Comparison of ENCODE assay signal across 13 mouse cellular contexts in the genomic region with DNA sequence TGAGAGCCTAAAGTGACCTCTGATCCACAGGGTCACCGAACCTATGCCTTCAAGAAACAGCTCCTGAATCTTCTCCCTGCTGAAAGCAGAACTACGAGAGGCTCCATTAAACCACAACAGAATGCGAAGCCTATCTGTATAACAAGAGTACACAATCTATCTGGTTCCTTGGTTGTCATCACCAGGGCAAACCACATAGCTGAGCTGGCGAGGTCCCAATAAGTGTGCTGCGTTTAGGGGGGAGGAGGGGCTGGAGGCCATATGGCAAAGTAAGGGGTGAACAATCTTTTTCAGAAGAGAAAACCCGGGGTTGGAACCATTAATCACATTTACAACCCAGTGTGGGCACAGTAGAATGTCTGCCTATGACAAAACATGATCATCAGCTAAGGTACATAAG.
"Had no signal": no experiment of that assay in that cellular context is flagged by ENCODE, and none has a peak within 500 bp of the region (broad histone marks: within the 10 kb centered on the region; RNA-seq: fewer than 3 reads in every experiment).

No protein-coding gene starts in this region.

- H3K27me3 ChIP-seq: limb, embryonic 13.5 days; midbrain, embryonic 12.5 days; neural tube, embryonic 15.5 days had no signal

- H3K4me1 ChIP-seq: midbrain, embryonic 12.5 days; neural tube, embryonic 15.5 days had no signal

- H3K9me3 ChIP-seq: limb, embryonic 13.5 days; midbrain, embryonic 12.5 days; neural tube, embryonic 15.5 days had no signal

- H3K9ac ChIP-seq: limb, embryonic 13.5 days; liver, embryonic 14.5 days; midbrain, embryonic 12.5 days; neural tube, embryonic 15.5 days had no signal

- H3K4me2 ChIP-seq: limb, embryonic 13.5 days; midbrain, embryonic 12.5 days; neural tube, embryonic 15.5 days had no signal

- H3K4me3 ChIP-seq: left cerebral cortex, adult 2 months; limb, embryonic 13.5 days; midbrain, embryonic 12.5 days; myocyte; neural tube, embryonic 15.5 days had no signal

- H3K27ac ChIP-seq: left cerebral cortex, adult 2 months; limb, embryonic 13.5 days; liver, embryonic 14.5 days; midbrain, embryonic 12.5 days; neural tube, embryonic 15.5 days had no signal

- DNase-seq: kidney, postnatal 10 days; lung, adult 18-20 months; lung, postnatal 4 days; right cerebral cortex, adult 18-20 months; right cerebral cortex, postnatal 25 days; thymus, postnatal 36 days had no signal

- H3K36me3 ChIP-seq: limb, embryonic 13.5 days; midbrain, embryonic 12.5 days; neural tube, embryonic 15.5 days had no signal

- ATAC-seq: lung, postnatal 0 days had no signal
